Comparison of ENCODE assay signal across 31 mouse cellular contexts in genomic region chr9:60665535-60665934, GRCm38 (mm10). TPM values are rescaled to one million over a fixed set of nuclear protein-coding genes. Genes with fewer than 3 reads are reported as not detected.
"Had no signal": no experiment of that assay in that cellular context is flagged by ENCODE, and none has a peak within 500 bp of the region (broad histone marks: within the 10 kb centered on the region; RNA-seq: fewer than 3 reads in every experiment).

No protein-coding gene starts in this region.

- H3K27me3 ChIP-seq: heart, embryonic 12.5 days; heart, embryonic 13.5 days; heart, embryonic 15.5 days; hindbrain, embryonic 12.5 days; hindbrain, embryonic 13.5 days; hindbrain, embryonic 15.5 days; intestine, embryonic 15.5 days; kidney, embryonic 15.5 days had no signal

- H3K9ac ChIP-seq: heart, embryonic 12.5 days; heart, embryonic 13.5 days; heart, embryonic 15.5 days; hindbrain, embryonic 12.5 days; hindbrain, embryonic 13.5 days; hindbrain, embryonic 14.5 days; hindbrain, embryonic 15.5 days; intestine, embryonic 15.5 days; kidney, embryonic 15.5 days had no signal

- H3K4me3 ChIP-seq: heart, embryonic 10.5 days; heart, embryonic 12.5 days; heart, embryonic 13.5 days; heart, embryonic 15.5 days; hindbrain, embryonic 10.5 days; hindbrain, embryonic 12.5 days; hindbrain, embryonic 13.5 days; hindbrain, embryonic 15.5 days; intestine, embryonic 15.5 days; kidney, embryonic 15.5 days; layer of hippocampus, adult 2 months; left cerebral cortex, adult 2 months had no signal

- DNase-seq: heart, postnatal 14 days; heart, postnatal 4 days; kidney, adult 11 months; kidney, adult 18-20 months; kidney, adult 8-10 months; kidney, postnatal 10 days; kidney, postnatal 14 days; kidney, postnatal 25 days; kidney, postnatal 4 days; layer of hippocampus, adult 9-11 months; layer of hippocampus, postnatal 36 days had no signal

- H3K36me3 ChIP-seq: heart, embryonic 15.5 days; intestine, embryonic 15.5 days had no signal

- ATAC-seq: hindbrain, embryonic 16.5 days; hindbrain, postnatal 0 days; inflammation-experienced regulatory T-cells, adult 6 months; intestine, embryonic 15.5 days; intestine, embryonic 16.5 days; intestine, postnatal 0 days had no signal

- H3K27ac ChIP-seq: heart, embryonic 10.5 days; heart, embryonic 13.5 days; heart, embryonic 15.5 days; hindbrain, embryonic 10.5 days; hindbrain, embryonic 12.5 days; hindbrain, embryonic 13.5 days; hindbrain, embryonic 14.5 days; hindbrain, embryonic 15.5 days; hindbrain, postnatal 0 days; intestine, embryonic 15.5 days; kidney, embryonic 15.5 days; kidney, postnatal 0 days; left cerebral cortex, adult 2 months had no signal

- H3K4me1 ChIP-seq: heart, embryonic 10.5 days; heart, embryonic 12.5 days; heart, embryonic 13.5 days; heart, embryonic 15.5 days; hindbrain, embryonic 12.5 days; hindbrain, embryonic 15.5 days; intestine, embryonic 15.5 days; kidney, embryonic 15.5 days had no signal

- H3K9me3 ChIP-seq: heart, embryonic 10.5 days; heart, embryonic 12.5 days; heart, embryonic 13.5 days; heart, embryonic 15.5 days; hindbrain, embryonic 10.5 days; hindbrain, embryonic 12.5 days; hindbrain, embryonic 13.5 days; hindbrain, embryonic 15.5 days; intestine, embryonic 15.5 days; kidney, embryonic 15.5 days had no signal

- H3K4me2 ChIP-seq: heart, embryonic 11.5 days; heart, embryonic 12.5 days; heart, embryonic 13.5 days; heart, embryonic 15.5 days; hindbrain, embryonic 12.5 days; hindbrain, embryonic 13.5 days; hindbrain, embryonic 14.5 days; hindbrain, embryonic 15.5 days; intestine, embryonic 15.5 days; kidney, embryonic 15.5 days had no signal

RNA-seq across cellular contexts. Expression of gene Larp6, which starts 47.3 kb away (rescaled TPM):
- polyA plus RNA-seq: inflammation-experienced regulatory T-cells, adult 6 months had no signal
